Mouse (Mus musculus) forebrain, embryonic 16.5 days (tissue): ENCODE measurements at regions not wholly inside any gene's neighbourhood (a gene's known extent, or its start where the extent isn't known, plus 50 kb on each side); places are given as distances from the start of the nearest gene placed in this dataset.

ENCODE experiments used
- ATAC-seq: fragments of 200-750 bp; cut with Nextera tagmentation; 2 replicates; pipeline ENCODE4 v1.8.0; 2017; ENCODE audit warnings: mild to moderate bottlenecking, moderate library complexity
- H3K27ac ChIP-seq: fragments of 300-500 bp; sonication (generic); 2 replicates; pipeline ENCODE4 v1.5.1; 2014; ENCODE audit warnings: low read length, control low read depth
- H3K27me3 ChIP-seq: fragments of 300-500 bp; sonication (generic); replicated peaks from 2 replicates; pipeline ENCODE4 v1.6.1; 2014; ENCODE audit warnings: low read length; ENCODE audit not compliant: control insufficient read depth, insufficient read depth
- H3K36me3 ChIP-seq: fragments of 300-500 bp; sonication (generic); 2 replicates; pipeline ENCODE4 v1.6.1; 2014; ENCODE audit not compliant: control insufficient read depth, insufficient read depth
- H3K4me1 ChIP-seq: fragments of 300-500 bp; sonication (generic); replicated peaks from 2 replicates; pipeline ENCODE4 v1.6.1; 2014; ENCODE audit warnings: low read length; ENCODE audit not compliant: control insufficient read depth, insufficient read depth
- H3K4me2 ChIP-seq: fragments of 300-500 bp; sonication (generic); 2 replicates; pipeline ENCODE4 v1.6.1; 2014; ENCODE audit warnings: mild to moderate bottlenecking, low read length, control low read depth
- H3K4me3 ChIP-seq: fragments of 300-500 bp; sonication (generic); replicated peaks from 2 replicates; pipeline ENCODE4 v1.5.1; 2014; ENCODE audit warnings: mild to moderate bottlenecking, low read length, control low read depth
- H3K9ac ChIP-seq: fragments of 300-500 bp; sonication (generic); replicated peaks from 2 replicates; pipeline ENCODE4 v1.6.1; 2014; ENCODE audit warnings: low read depth, low read length, control low read depth
- H3K9me3 ChIP-seq: fragments of 300-500 bp; sonication (generic); 2 replicates; pipeline ENCODE4 v1.6.1; 2016; ENCODE audit warnings: low read length; ENCODE audit not compliant: control insufficient read depth
- WGBS: fragments of 180-500 bp; shearing (Covaris S2); extraction: QIAGEN DNeasy Blood & Tissue Kit; methylation state at CpG from one replicate; pipeline ENCODE4 v1.1.7; 2014; 5-methylcytosine and 5-hydroxymethylcytosine counted together

GRCm38 (mm10) chr14:114949156-114949496 is 142.9 kb upstream of the Gpc5 start:
- no peaks in the 10 kb centered on the region for H3K9me3 ChIP-seq
- H3K4me3 ChIP-seq = no peak overlapping the region; the same call in 1 of the 2 replicates
- no peak for ATAC-seq
- no peaks in the 10 kb centered on the region for H3K27me3 ChIP-seq
- 0 out of 2 replicates have a peak, but pooled peaks cover 2% of the 10 kb centered on the region for H3K4me1 ChIP-seq
- H3K9ac ChIP-seq = no peak overlapping the region
- H3K27ac ChIP-seq = no peak overlapping the region
- peak overlapping the region; percentile 39 for H3K4me2 ChIP-seq
- no peaks in the 10 kb centered on the region for H3K36me3 ChIP-seq
- 70% methylated on average over 5 of the region's 5 CpGs for WGBS

- 14% methylated on average over 5 of the region's 5 CpGs for WGBS
- no peak overlapping the region for H3K4me2 ChIP-seq
- no peak for ATAC-seq
- no peak overlapping the region for H3K4me3 ChIP-seq
- no peaks in the 10 kb centered on the region for H3K27me3 ChIP-seq
- H3K9me3 ChIP-seq = no peaks in the 10 kb centered on the region
- no peaks in the 10 kb centered on the region for H3K36me3 ChIP-seq
- no peak overlapping the region for H3K9ac ChIP-seq
- 0 out of 2 replicates have a peak, but pooled peaks cover 2% of the 10 kb centered on the region for H3K4me1 ChIP-seq
- H3K27ac ChIP-seq = no peak overlapping the region
Measured at GRCm38 (mm10) chr14:114952280-114952679, 139.7 kb upstream of the Gpc5 start.

- Histone ChIP-seq H3K27ac (no peak overlapping the region), H3K9ac (no peak overlapping the region), H3K36me3 (no peaks in the 10 kb centered on the region), H3K4me3 (no peak overlapping the region), H3K4me1 (0 out of 2 replicates have a peak, but pooled peaks cover 2% of the 10 kb centered on the region), H3K4me2 (no peak overlapping the region), H3K9me3 (no peaks in the 10 kb centered on the region), H3K27me3 (no peaks in the 10 kb centered on the region)
- no peak for ATAC-seq
- 54% methylated on average over 4 of the region's 4 CpGs for WGBS
Measured at GRCm38 (mm10) chr14:114953070-114953665, 138.8 kb upstream of the Gpc5 start.

- Histone ChIP-seq H3K36me3 (no peaks in the 10 kb centered on the region), H3K27me3 (no peaks in the 10 kb centered on the region), H3K27ac (no peak overlapping the region), H3K4me3 (no peak overlapping the region), H3K4me2 (no peak overlapping the region), H3K4me1 (0 out of 2 replicates have a peak, but pooled peaks cover 2% of the 10 kb centered on the region), H3K9ac (no peak overlapping the region), H3K9me3 (no peaks in the 10 kb centered on the region)
- ATAC-seq = no peak
- 21% methylated on average over 4 of the region's 4 CpGs for WGBS
Measured at GRCm38 (mm10) chr14:114954287-114954686, 137.7 kb upstream of the Gpc5 start.

- H3K9me3 ChIP-seq = no peaks in the 10 kb centered on the region
- no peak overlapping the region for H3K4me3 ChIP-seq
- no peaks in the 10 kb centered on the region for H3K27me3 ChIP-seq
- H3K4me1 ChIP-seq = 0 out of 2 replicates have a peak, but pooled peaks cover 2% of the 10 kb centered on the region
- H3K4me2 ChIP-seq = no peak overlapping the region
- ATAC-seq = no peak
- H3K9ac ChIP-seq = no peak overlapping the region
- H3K27ac ChIP-seq = no peak overlapping the region
- no peaks in the 10 kb centered on the region for H3K36me3 ChIP-seq
- 59% methylated on average over 2 of the region's 2 CpGs for WGBS
Measured at GRCm38 (mm10) chr14:114955572-114955971, 136.4 kb upstream of the Gpc5 start.

- Histone ChIP-seq H3K9me3 (no peaks in the 10 kb centered on the region), H3K9ac (no peak overlapping the region), H3K4me3 (no peak overlapping the region), H3K4me1 (no peaks in the 10 kb centered on the region), H3K36me3 (no peaks in the 10 kb centered on the region), H3K4me2 (no peak overlapping the region), H3K27ac (no peak overlapping the region), H3K27me3 (no peaks in the 10 kb centered on the region)
- WGBS = 8% methylated on average over 5 of the region's 5 CpGs
- peak; percentile 31; the same call in 1 of the 2 replicates for ATAC-seq
Measured at GRCm38 (mm10) chr14:114960273-114960672, 131.7 kb upstream of the Gpc5 start.

- no peak overlapping the region for H3K4me2 ChIP-seq
Measured at GRCm38 (mm10) chr14:114965941-114966340, 126.1 kb upstream of the Gpc5 start.

GRCm38 (mm10) chr14:114969020-114969419 is 123.0 kb upstream of the Gpc5 start:
- WGBS = 68% methylated on average over 3 of the region's 3 CpGs
- ATAC-seq = peak; percentile 87
- Histone ChIP-seq H3K4me3 (no peak overlapping the region), H3K9ac (no peak overlapping the region), H3K9me3 (no peaks in the 10 kb centered on the region), H3K36me3 (no peaks in the 10 kb centered on the region), H3K27me3 (no peaks in the 10 kb centered on the region), H3K4me2 (no peak overlapping the region), H3K27ac (no peak overlapping the region), H3K4me1 (peaks cover 2% of the 10 kb centered on the region; the same call in 1 of the 2 replicates)

More at GRCm38 (mm10) chr14:114965941-114966340, 126.1 kb upstream of the Gpc5 start:
- Histone ChIP-seq H3K36me3 (no peaks in the 10 kb centered on the region), H3K27ac (no peak overlapping the region), H3K4me3 (no peak overlapping the region), H3K4me1 (peaks cover 2% of the 10 kb centered on the region; the same call in 1 of the 2 replicates), H3K27me3 (no peaks in the 10 kb centered on the region), H3K9ac (no peak overlapping the region), H3K9me3 (no peaks in the 10 kb centered on the region)
- WGBS = 48% methylated on average over 3 of the region's 3 CpGs
- no peak for ATAC-seq

GRCm38 (mm10) chr14:114981120-114981519 is 110.9 kb upstream of the Gpc5 start:
- Histone ChIP-seq H3K27me3 (no peaks in the 10 kb centered on the region), H3K9me3 (no peaks in the 10 kb centered on the region), H3K27ac (no peak overlapping the region), H3K4me2 (no peak overlapping the region), H3K9ac (no peak overlapping the region), H3K4me3 (no peak overlapping the region), H3K36me3 (no peaks in the 10 kb centered on the region), H3K4me1 (no peaks in the 10 kb centered on the region)
- 56% methylated on average over 3 of the region's 3 CpGs for WGBS
- peak; percentile 71 for ATAC-seq

- Histone ChIP-seq H3K4me3 (no peak overlapping the region), H3K27me3 (no peaks in the 10 kb centered on the region), H3K36me3 (no peaks in the 10 kb centered on the region), H3K9me3 (no peaks in the 10 kb centered on the region), H3K4me2 (no peak overlapping the region), H3K27ac (no peak overlapping the region), H3K9ac (no peak overlapping the region), H3K4me1 (no peaks in the 10 kb centered on the region)
- 93% methylated on average over 2 of the region's 2 CpGs for WGBS
- no peak for ATAC-seq
Measured at GRCm38 (mm10) chr14:115003223-115003622, 88.8 kb upstream of the Gpc5 start.
